Mouse (Mus musculus) stomach, embryonic 14.5 days (tissue): Measurements from ENCODE around the gene Chd2. TPM values are rescaled to one million over a fixed set of nuclear protein-coding genes. Genes with fewer than 3 reads are reported as not detected.
A peak's percentile ranks its signal among the peaks of the same experiment; 100 is the strongest.

Source experiments
- ATAC-seq: fragments of 200-750 bp; cut with Nextera tagmentation; 2 replicates; pipeline ENCODE4 v1.8.0; 2017; ENCODE audit warnings: low read depth, moderate TSS enrichment; ENCODE audit not compliant: insufficient number of reproducible peaks, insufficient read depth, low FRiP score
- H3K27ac ChIP-seq: fragments of 300-500 bp; sonication (generic); 2 replicates; pipeline ENCODE4 v1.5.1; 2014; ENCODE audit warnings: mild to moderate bottlenecking, low read length, moderate library complexity, mixed read lengths
- H3K27me3 ChIP-seq: fragments of 300-500 bp; sonication (generic); 2 replicates; pipeline ENCODE4 v1.6.1; 2014; ENCODE audit warnings: low read length, control low read depth, mixed read lengths; ENCODE audit not compliant: control insufficient read depth, insufficient read depth
- H3K36me3 ChIP-seq: fragments of 300-500 bp; sonication (generic); 2 replicates; pipeline ENCODE4 v1.6.1; 2014; ENCODE audit warnings: mild to moderate bottlenecking, control low read depth, low read length, moderate library complexity, mixed read lengths; ENCODE audit not compliant: control insufficient read depth, insufficient read depth
- H3K4me1 ChIP-seq: fragments of 300-500 bp; sonication (generic); 2 replicates; pipeline ENCODE4 v1.6.1; 2014; ENCODE audit warnings: low read length, control low read depth, mixed read lengths; ENCODE audit not compliant: control insufficient read depth, insufficient read depth
- H3K4me2 ChIP-seq: fragments of 300-500 bp; sonication (generic); replicated peaks from 2 replicates; pipeline ENCODE4 v1.6.1; 2014; ENCODE audit warnings: low read depth, low read length, control low read depth
- H3K4me3 ChIP-seq: fragments of 300-500 bp; sonication (generic); 2 replicates; pipeline ENCODE4 v1.5.1; 2014; ENCODE audit warnings: low read depth, low read length, control low read depth
- H3K9ac ChIP-seq: fragments of 300-500 bp; sonication (generic); replicated peaks from 2 replicates; pipeline ENCODE4 v1.6.1; 2014; ENCODE audit warnings: low read depth, mild to moderate bottlenecking, control low read depth, low read length, moderate library complexity, mixed read lengths
- H3K9me3 ChIP-seq: fragments of 300-500 bp; sonication (generic); 2 replicates; pipeline ENCODE4 v1.6.1; 2016; ENCODE audit warnings: low read depth, low read length, control low read depth; ENCODE audit not compliant: control insufficient read depth
- WGBS: fragments of 180-500 bp; shearing (Covaris S2); extraction: QIAGEN DNeasy Blood & Tissue Kit; methylation state at CpG from one replicate; pipeline ENCODE4 v1.1.7; 2014; 5-methylcytosine and 5-hydroxymethylcytosine counted together
- polyA plus RNA-seq: library from polyadenylated mRNA; unstranded; fragments of >200 nt; fragmentation: Nextera tagmentation; extraction: Ambion mirVana; gene quantifications from 2 replicates; pipeline ENCODE4 v1.2.1, GENCODE M21; 2014

Gene Chd2
- 71.0 and 77.2 TPM in 2 replicates for polyA plus RNA-seq

DNA sequence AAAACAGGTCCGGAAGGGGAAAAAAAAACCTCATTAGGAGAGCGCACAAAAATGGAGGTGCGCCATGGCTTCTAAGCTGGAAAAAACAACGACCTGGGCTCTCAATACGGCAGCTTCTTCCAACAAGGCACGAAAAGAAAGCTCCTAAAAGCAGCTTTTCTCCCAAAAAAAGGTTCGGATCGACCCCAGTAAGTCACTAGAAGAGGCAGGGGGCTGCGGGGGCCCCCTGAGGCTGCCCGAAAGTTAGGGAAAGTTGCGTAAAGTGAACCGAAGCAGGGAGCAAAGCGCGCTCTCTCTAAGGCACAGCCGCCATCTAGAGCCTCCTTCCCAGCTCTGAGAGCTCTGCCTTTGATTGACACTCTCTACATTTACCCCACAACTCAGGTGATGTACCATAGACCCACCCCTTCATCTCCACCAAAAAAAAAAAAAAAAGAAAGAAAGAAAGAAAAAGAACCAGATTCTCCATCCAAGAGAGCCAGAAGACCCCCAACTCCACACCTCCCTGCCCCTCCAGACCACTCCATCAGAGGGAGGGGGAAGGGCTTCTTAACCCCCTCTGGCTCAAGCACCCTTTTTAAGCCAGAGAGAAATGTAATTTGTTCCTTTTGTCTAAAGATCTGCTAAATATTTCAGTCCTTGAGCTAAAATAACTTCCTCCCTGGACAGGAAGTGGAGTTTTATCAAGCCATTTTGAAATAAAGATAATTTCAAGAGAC is at the start of gene Chd2:
TSS of gene Chd2 (minus strand) at position 419 of the 719 bp plus-strand sequence.
- peaks cover 9% of the 10 kb centered on the region for H3K36me3 ChIP-seq
- peak within 1 kb of the TSS; percentile 93 for H3K9ac ChIP-seq
- peak within 1 kb of the TSS; percentile 53 for H3K4me2 ChIP-seq
- H3K4me3 ChIP-seq: peak within 1 kb of the TSS; percentile 73
- WGBS: under 1% methylated on average over 15 of the region's 15 CpGs
- no peaks in the 10 kb centered on the region for H3K27me3 ChIP-seq
- peaks cover 4% of the 10 kb centered on the region; the same call in 1 of the 2 replicates for H3K4me1 ChIP-seq
- ATAC-seq: peak; percentile 46
- no peaks in the 10 kb centered on the region for H3K9me3 ChIP-seq
- H3K27ac ChIP-seq: peak within 1 kb of the TSS; percentile 100

DNA sequence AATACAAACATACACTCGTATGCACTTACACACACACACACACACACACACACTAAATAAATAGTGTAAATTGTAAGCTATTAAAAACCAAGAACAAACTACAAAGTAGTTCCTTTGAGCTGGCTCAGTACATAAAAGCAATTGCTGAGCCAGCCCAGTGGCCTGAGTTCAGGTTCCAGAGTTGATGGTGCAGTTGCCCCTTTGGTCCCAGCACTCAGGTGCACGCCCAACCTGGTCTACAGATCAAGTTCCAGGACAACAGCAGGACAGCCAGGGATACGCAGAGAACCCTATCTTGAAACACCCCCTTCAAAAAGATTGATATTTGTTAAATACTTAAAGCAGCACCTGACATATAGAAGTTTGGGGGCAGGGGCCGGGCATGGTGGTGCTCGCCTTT is 49.1 kb upstream of the Chd2 start:
- H3K27me3 ChIP-seq: no peaks in the 10 kb centered on the region
- H3K9ac ChIP-seq: no peak overlapping the region
- H3K36me3 ChIP-seq: no peaks in the 10 kb centered on the region
- H3K27ac ChIP-seq: no peak overlapping the region
- WGBS: 88% methylated on average over 5 of the region's 5 CpGs
- H3K4me1 ChIP-seq: peaks cover 18% of the 10 kb centered on the region
- H3K9me3 ChIP-seq: no peaks in the 10 kb centered on the region
- H3K4me3 ChIP-seq: no peak overlapping the region
- no peak overlapping the region for H3K4me2 ChIP-seq
- ATAC-seq: no peak

GRCm38 (mm10) chr7:73589208-73589771 is 47.7 kb upstream of the Chd2 start:
- H3K9ac ChIP-seq: no peak overlapping the region
- 0 out of 2 replicates have a peak, but pooled peaks have one; percentile 42 for ATAC-seq
- H3K4me2 ChIP-seq: peak overlapping the region; percentile 13; the same call in 1 of the 2 replicates
- H3K36me3 ChIP-seq: no peaks in the 10 kb centered on the region
- H3K27ac ChIP-seq: peak overlapping the region; percentile 88
- peaks cover 31% of the 10 kb centered on the region for H3K4me1 ChIP-seq
- H3K27me3 ChIP-seq: no peaks in the 10 kb centered on the region
- H3K9me3 ChIP-seq: no peaks in the 10 kb centered on the region
- 23% methylated on average over 14 of the region's 14 CpGs for WGBS
- H3K4me3 ChIP-seq: no peak overlapping the region

GRCm38 (mm10) chr7:73588351-73588906 is 46.8 kb upstream of the Chd2 start:
- 61% methylated on average over 8 of the region's 8 CpGs for WGBS

DNA sequence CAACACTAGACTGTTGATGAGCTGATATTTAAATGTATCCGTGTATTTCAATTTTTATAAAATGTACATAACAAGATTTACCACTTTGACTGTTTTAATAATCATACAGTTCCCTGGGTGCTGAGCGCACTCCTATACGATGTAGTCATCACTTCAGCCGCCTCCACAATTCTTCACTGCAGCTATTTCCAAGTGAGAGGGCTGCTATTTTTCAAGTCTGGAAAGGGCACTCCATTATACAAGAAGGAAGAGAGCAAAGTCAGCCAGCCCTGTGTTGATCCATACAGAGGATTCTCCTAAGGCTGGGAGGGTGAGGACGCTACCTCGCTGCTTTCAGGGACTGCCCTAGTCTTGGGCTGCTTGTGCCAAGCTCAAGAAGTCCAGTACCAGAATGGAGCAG is 45.1 kb upstream of the Chd2 start:
- H3K4me1 ChIP-seq: peaks cover 35% of the 10 kb centered on the region
- H3K36me3 ChIP-seq: no peaks in the 10 kb centered on the region
- ATAC-seq: no peak
- WGBS: 71% methylated on average over 6 of the region's 6 CpGs
- no peaks in the 10 kb centered on the region for H3K9me3 ChIP-seq
- H3K4me2 ChIP-seq: no peak overlapping the region
- H3K9ac ChIP-seq: no peak overlapping the region
- H3K27me3 ChIP-seq: no peaks in the 10 kb centered on the region
- H3K27ac ChIP-seq: no peak overlapping the region
- H3K4me3 ChIP-seq: no peak overlapping the region

More at GRCm38 (mm10) chr7:73588351-73588906, 46.8 kb upstream of the Chd2 start:
- H3K4me1 ChIP-seq: peaks cover 34% of the 10 kb centered on the region
- H3K9ac ChIP-seq: no peak overlapping the region
- no peaks in the 10 kb centered on the region for H3K36me3 ChIP-seq
- H3K27ac ChIP-seq: peak overlapping the region; percentile 88
- no peak overlapping the region for H3K4me3 ChIP-seq
- ATAC-seq: peak; percentile 43; the same call in 1 of the 2 replicates
- H3K27me3 ChIP-seq: no peaks in the 10 kb centered on the region
- no peaks in the 10 kb centered on the region for H3K9me3 ChIP-seq
- H3K4me2 ChIP-seq: no peak overlapping the region

GRCm38 (mm10) chr7:73586206-73586605 is 44.6 kb upstream of the Chd2 start:
- H3K27ac ChIP-seq: peak overlapping the region; percentile 10
- H3K4me1 ChIP-seq: peaks cover 35% of the 10 kb centered on the region
- H3K4me2 ChIP-seq: no peak overlapping the region
- no peaks in the 10 kb centered on the region for H3K9me3 ChIP-seq
- ATAC-seq: no peak
- H3K27me3 ChIP-seq: no peaks in the 10 kb centered on the region
- H3K9ac ChIP-seq: no peak overlapping the region
- WGBS: 51% methylated on average over 11 of the region's 11 CpGs
- no peak overlapping the region for H3K4me3 ChIP-seq
- H3K36me3 ChIP-seq: no peaks in the 10 kb centered on the region

- H3K9me3 ChIP-seq: no peaks in the 10 kb centered on the region
- H3K27ac ChIP-seq: peak overlapping the region; percentile 93
- H3K27me3 ChIP-seq: no peaks in the 10 kb centered on the region
- ATAC-seq: no peak
- no peak overlapping the region for H3K9ac ChIP-seq
- 68% methylated on average over 22 of the region's 22 CpGs for WGBS
- no peaks in the 10 kb centered on the region for H3K36me3 ChIP-seq
- H3K4me3 ChIP-seq: no peak overlapping the region
- H3K4me2 ChIP-seq: peak overlapping the region; percentile 33; the same call in 1 of the 2 replicates
- peaks cover 35% of the 10 kb centered on the region for H3K4me1 ChIP-seq
Observed at GRCm38 (mm10) chr7:73585114-73586032, 43.7 kb upstream of the Chd2 start.
